Mouse (Mus musculus) kidney, adult 11 months (tissue): ENCODE data around the gene Oas1h.
"Not testable (repeated sequence)": the region's sequence is repeated elsewhere in the genome, so short reads cannot be mapped to it uniquely, and the experiment has no call there.

ENCODE experiments used
- DNase-seq: peaks from one replicate; pipeline ENCODE4 v3.0.0; 2022

Oas1h gene

DNA sequence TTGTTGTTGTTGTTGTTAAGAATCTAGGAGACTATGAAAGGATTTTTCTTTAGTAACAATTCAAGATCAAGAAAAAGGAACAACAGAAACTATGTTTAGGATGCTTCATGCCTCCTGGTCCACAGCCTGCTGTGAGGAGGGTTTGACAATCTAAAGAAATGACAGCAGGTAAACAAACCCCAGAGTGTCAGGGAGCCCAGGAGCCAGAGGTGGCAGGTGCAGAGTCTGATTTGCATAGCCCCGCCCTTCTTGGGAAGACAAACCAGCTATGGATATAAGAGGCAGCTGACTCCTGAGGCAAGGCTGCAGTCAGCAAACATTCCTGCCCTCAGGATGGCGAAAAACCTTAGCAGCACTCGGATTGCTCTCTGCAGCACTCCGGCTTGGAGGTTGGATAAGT, at the start of gene Oas1h:
Gene Oas1h, plus strand, starts transcription at position 301 of the 400 bp plus-strand sequence.
- DNase-seq = no peak

DNA sequence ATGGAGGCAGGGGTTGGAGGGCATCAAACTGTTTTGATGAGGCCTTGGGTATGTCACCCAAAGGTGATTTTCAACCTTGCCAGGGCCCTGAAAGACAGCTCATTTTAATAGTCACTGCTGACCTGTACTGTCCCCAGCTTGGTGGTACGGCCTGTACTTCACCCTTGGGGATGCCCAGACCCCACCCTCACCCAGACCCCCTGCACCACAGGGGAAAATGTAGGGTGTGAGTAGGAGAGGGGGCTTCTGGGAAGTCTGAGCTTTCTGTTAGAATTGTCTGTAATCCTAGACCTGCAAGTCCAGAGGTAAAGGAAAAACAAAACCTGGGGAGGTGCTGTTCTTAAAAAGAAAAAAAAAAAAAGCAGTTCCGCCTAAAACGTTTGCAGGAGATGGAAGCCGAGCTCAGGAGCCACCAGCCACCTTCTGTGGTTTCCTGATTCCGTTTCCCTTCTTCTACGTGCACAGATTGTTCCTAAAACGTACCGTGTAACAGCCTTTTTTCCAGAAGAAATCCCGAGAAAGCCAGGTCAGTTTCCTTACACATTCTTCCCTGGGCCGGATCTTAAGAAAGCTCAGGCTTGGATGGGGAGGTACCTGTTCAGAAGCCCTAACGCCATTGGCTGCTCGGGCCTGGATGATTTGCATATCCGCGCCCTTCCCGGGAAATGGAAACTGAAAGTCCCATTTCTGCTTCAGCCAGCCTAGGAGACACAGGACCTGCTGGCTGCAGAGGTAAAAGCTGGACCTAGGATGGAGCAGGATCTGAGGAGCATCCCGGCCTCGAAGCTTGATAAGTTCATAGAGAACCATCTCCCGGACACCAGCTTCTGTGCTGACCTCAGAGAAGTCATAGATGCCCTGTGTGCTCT, 49.0 kb upstream of the Oas1h start, which contains the start of gene Oas1c:
Gene Oas1c, minus strand, starts transcription at position 564 of the 869 bp plus-strand sequence.
- DNase-seq = peak; percentile 91

- no peak for DNase-seq
These were observed 48.2 kb upstream of the Oas1h start for GRCm38 (mm10) chr5:120813023-120813422.

- no peak for DNase-seq
These were observed 45.3 kb upstream of the Oas1h start for GRCm38 (mm10) chr5:120815949-120816348.

GRCm38 (mm10) chr5:120818999-120819398, 42.2 kb upstream of the Oas1h start:
- DNase-seq = no peak

DNA sequence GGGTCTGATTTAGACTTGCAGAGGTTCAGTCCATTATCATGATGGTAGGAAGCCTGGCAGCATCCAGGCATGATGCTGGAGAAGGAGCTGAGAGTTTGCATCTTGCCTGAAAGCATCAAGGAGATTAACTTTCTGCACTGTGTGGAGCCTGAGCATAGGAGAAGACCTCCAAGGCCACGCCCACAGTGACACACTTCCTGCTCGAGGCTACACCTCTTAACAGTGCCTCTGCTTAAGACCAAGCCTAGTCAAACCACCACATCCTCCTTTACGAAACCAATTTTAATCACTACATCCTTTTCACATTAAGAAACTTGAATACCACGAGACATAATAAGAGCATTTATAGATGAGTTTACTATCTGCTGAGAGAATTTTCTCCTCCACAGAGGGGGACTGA, 30.2 kb upstream of the Oas1h start:
- DNase-seq = no peak

- DNase-seq = no peak
These were observed 27.6 kb upstream of the Oas1h start for GRCm38 (mm10) chr5:120833335-120834280.

GRCm38 (mm10) chr5:120836731-120837585, 24.3 kb upstream of the Oas1h start:
- DNase-seq = peak; percentile 19

GRCm38 (mm10) chr5:120844713-120845112, 16.5 kb upstream of the Oas1h start:
- no peak for DNase-seq

DNA sequence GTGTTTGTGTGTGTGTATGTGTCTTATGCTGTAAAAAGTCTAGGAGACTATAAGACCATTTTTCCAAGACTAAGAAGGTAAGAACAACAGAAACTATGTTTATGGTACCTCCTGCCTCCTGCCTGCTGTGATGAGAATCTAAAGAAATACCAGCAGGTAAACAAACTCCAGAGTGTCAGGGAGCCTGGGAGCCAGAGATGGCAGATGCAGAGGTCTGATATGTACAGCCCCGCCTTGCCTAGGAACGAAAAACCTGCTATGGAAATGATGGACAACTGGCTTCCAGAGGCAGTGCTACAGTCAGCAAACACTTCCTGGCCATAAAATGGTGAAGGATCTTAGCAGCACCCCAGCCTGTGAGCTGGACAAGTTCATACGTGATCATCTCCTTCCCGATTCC, 14.2 kb upstream of the Oas1h start, which contains the start of gene Oas1f:
Gene Oas1f, plus strand, starts transcription at position 301 of the 400 bp plus-strand sequence.
- no peak for DNase-seq

- DNase-seq = peak; percentile 11
These were observed 11.6 kb upstream of the Oas1h start for GRCm38 (mm10) chr5:120849601-120850136.

DNA sequence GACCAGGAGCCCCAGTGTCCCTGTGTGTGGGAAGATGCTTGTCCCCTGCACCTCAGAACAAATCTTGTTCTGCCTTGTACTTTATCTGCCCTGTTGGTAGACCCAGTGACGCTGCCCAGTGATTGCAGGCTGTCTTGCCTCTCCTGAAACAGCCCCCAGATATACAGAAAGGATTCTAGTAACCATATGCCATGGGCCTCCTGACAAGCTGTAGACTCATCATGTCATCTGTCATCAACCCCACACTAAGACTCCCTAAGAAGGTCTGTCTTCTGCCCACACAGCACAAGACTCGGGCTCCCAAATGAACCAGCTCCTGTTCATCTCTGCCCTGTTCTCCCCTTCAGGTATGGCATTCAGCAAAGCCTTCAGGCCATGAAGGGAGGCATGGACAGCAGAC, 2.0 kb upstream of the Oas1h start:
- DNase-seq = no peak

GRCm38 (mm10) chr5:120865336-120865860, 4.2 kb downstream of the Oas1h start:
- no peak for DNase-seq

DNA sequence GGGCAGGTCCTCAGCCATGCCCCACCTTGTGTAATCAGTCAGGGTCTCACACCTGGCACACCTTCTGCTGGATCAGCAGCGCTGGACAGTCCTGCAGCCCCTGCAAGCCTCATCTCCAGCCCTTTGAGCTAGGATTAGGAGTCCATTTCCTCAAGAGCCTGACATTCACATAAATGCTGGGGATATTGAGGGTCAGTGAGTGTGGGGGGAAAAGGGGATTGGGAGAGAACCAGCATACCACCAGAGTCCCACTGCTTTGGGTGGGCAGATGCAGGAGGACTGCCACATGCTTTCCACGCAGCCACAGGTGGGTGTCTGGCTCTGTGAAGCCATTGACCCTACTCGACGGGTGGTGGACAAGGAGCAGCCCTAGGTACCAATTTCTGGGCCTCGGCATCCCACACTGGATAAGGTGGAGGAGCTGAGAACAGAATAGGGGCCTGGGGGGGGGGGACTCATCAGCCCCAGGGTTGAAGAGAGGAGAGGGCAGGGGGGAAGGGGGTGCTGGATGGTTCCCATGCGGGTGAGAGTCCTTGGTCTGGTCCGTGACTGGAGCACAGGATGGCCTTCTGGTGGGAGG, 8.3 kb downstream of the Oas1h start:
- no peak for DNase-seq

- no peak for DNase-seq
These were observed 8.9 kb downstream of the Oas1h start for GRCm38 (mm10) chr5:120870081-120870480.

GRCm38 (mm10) chr5:120870782-120871181, 9.6 kb downstream of the Oas1h start:
- no peak for DNase-seq

- DNase-seq = no peak
These were observed 10.2 kb downstream of the Oas1h start for GRCm38 (mm10) chr5:120871469-120871868.

DNA sequence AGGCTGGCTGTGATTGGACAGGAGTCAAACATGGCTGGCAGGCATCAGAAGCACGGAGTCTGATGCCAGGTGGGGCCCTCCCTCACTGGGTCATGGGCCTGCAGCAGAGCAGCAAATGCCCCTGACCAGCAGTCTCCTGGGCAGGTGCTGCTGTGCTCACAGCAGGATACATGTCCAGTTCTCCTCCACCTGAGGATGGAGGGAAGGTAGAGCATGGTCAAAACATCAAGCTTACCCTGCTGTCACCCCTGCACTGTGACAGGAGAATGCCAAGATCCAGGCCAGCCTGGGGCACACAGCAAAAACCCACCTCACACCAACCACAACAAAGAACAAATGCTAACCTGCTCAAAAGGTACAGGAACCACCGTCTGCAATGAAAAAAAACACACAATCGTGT, 15.6 kb downstream of the Oas1h start:
- not testable (repeated sequence) for DNase-seq

GRCm38 (mm10) chr5:120877407-120877806, 16.2 kb downstream of the Oas1h start:
- DNase-seq = not testable (repeated sequence)

DNA sequence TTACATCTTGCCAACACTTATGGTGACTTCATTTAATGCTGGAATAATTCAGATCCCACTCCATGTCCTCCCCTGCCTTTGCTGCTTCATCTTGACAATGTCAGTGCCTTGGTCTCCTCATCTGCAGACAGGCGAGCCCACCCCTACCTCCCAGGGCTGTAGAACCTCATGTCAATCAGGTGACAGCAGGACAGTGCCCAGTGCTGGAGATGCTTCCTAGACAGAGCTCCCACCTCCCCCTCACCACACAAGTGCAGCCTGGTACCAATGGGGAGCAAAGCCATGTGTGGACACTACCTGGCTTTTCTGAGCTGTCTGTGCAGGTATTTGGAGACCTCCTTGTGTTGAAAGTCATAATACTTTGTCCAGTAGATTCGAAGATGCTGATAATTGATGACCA, 17.6 kb downstream of the Oas1h start:
- not testable (repeated sequence) for DNase-seq

GRCm38 (mm10) chr5:120881681-120882080, 20.5 kb downstream of the Oas1h start:
- DNase-seq = not testable (repeated sequence)
